Mouse (Mus musculus) heart, adult 2 months (tissue): ENCODE data around the gene Tbc1d17.

Source experiments
- CTCF ChIP-seq: fragments of 200-600 bp; IDR thresholded peaks from 2 replicates; pipeline ENCODE4 v1.8.1; 2022; ENCODE audit warnings: antibody characterized with exemption, mild to moderate bottlenecking, moderate library complexity
- POLR2A ChIP-seq: fragments of 200-500 bp; IDR thresholded peaks from 2 replicates; pipeline ENCODE4 v1.6.1; 2011; ENCODE audit warnings: mild to moderate bottlenecking, low read depth, low read length, control low read depth; ENCODE audit not compliant: insufficient read depth

DNA sequence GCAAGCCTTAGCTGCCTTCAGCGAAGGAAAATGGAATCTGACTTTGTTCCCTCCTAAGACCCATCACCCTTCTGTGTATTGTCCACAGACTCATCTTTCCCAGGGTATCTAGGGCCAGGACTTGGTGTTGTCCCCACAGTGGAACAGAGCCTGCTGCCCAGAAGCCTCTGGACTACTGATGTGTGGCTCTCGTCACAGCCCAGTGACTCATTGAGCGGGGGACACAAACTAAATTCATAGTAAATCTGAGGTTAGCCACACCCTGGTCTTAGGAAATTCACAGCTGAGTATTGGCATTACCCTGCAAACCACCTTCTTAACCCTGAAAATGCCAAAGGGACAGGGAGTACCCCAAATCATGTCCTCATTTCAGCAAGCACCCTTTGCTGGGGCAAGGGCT is 22.1 kb downstream of the Tbc1d17 start:
- TF ChIP-seq POLR2A (no peak), CTCF (no peak)
